Mouse (Mus musculus) retina, adult 2 months (tissue): ENCODE data around the gene Pinlyp.

ENCODE experiments used
- DNase-seq: peaks from one replicate; pipeline ENCODE4 v3.0.0-alpha.2; 2012; ENCODE audit warnings: low read depth, low spot score

Pinlyp gene

DNA sequence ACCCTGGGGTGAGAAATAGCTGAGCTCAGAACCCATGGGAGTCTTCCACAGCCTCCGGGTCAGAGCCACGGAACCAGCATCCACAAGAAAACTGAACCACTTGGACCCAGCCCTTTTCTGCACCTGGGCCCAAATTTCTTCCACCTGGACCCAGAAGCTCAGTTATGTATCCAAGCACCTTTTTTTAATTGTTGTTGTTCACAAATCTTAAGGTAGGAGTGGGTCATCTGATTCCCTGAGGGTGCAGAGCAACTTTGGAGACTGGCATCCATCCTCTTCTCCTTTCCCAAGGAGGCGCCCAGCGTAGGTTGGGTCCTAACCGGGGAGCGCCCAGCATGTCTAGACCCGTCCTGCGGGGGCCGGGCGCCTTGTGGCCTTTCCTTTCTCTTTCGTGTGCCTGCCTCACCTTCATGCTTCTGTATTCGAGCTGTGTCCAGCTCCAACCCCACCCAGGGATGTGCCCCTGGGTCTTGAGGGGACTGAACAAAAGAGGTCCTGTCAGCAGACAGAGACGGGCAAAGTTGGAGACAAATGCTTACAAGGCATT, at the start of gene Pinlyp, which contains the start of gene Xrcc1:
Gene Pinlyp, minus strand, starts transcription at position 51 of the 547 bp plus-strand sequence.
Gene Xrcc1, plus strand, starts transcription at position 222 of the 547 bp plus-strand sequence.
- no peak for DNase-seq

DNA sequence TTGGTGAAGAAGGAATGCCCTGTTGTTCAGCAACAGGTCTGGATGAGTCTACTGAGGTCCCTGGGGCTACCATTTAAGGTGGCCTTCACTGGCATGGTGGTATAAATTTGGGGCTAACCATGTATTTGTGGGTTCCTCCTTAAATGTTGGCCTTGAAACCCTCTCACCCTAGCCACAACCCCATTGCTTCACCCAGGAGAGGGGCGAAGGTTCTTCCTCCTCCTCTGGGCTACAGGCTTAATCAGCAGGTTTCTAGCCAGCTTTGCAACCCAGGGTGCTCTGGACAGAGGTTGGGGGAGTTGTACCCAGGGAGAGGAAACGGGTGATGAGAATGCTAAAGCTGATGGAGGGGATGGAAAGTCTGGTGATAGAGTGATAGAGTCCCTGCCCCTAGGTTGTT, 49.5 kb upstream of the Pinlyp start:
- no peak for DNase-seq

GRCm38 (mm10) chr7:24594309-24594803, 48.4 kb upstream of the Pinlyp start:
- no peak for DNase-seq

DNA sequence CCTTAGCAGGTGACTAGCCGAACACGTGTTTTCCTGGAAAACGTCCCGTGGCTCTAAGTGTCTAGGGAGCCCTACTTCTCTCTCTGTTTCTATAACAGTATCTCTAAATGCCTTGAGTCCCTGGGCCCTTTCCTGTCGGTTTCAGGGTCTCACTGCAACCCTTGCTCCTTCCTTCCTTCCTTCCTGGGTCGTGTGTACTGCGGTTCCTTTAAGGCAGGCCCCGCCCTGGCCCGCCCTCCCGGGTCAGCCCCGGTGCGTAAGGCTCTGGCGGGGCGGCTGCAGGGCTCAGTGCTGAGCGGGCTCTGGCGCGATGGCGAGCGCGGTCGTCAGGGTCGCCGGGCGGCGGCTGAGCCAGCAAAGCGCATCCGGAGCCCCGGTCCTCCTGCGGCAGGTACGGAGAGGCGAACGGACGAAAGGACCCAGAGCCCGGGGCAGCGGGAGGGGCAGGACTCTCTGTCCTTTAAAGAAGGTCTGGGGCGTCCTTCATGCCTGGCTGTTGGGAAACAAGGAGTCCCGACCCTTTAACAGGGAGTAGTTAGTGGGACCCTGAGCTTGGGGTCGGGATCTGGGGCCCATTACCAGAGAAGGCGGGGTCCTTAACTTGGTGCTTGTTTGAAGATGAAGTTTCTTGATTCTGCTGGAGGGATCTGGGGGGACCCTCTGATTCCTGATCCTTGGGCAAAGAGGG, 47.8 kb upstream of the Pinlyp start:
- DNase-seq: peak; percentile 49

GRCm38 (mm10) chr7:24592781-24593180, 46.9 kb upstream of the Pinlyp start:
- DNase-seq: no peak

DNA sequence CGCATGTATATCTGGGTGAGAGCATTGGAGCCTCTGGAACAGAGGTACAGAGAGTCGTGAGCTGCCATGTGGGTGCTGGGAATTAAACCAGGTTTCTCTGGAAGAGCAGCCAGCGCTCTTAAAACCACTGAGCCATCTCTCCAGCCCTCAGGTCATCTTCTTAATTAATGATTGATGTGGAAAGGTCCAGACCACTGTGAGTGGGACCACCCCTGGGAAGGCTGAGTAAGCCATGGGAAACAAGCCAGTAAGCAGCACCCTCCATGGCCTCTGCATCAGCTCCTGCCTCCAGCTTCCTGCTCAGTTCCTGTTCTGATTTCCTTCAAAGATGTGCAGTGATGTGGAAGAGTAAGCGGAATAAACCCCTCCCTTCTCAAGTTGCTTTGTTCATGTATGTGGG, 46.2 kb upstream of the Pinlyp start:
- no peak for DNase-seq

- no peak for DNase-seq
These were observed 45.8 kb upstream of the Pinlyp start for GRCm38 (mm10) chr7:24591735-24592134.

DNA sequence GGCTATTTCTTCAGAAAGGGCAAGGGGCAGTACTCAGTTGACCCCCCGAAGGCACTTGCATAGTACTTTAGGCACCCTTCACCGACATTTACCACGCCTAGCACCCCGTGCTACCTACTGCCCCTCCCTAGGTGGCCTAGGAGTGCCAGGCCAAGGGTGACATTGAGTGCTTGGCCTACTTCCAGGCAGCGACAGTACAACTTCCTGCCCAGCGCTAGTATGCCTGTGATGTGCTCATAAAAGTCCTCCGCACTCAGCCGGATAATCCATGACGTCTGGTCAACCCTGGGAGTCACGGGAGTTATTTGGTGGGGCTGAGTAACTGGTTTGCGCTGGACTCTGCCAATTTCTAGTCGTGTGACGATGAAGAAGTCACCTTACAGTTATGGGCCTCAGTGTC, 42.4 kb upstream of the Pinlyp start:
- no peak for DNase-seq

GRCm38 (mm10) chr7:24587330-24588105, 41.6 kb upstream of the Pinlyp start, which contains the start of the genes Ethe1 and Zfp575:
Gene Ethe1 (plus strand): TSS chr7:24587543.
Gene Zfp575 (minus strand): TSS chr7:24587641.
- no peak for DNase-seq

GRCm38 (mm10) chr7:24586828-24587227, 40.9 kb upstream of the Pinlyp start:
- DNase-seq: no peak

GRCm38 (mm10) chr7:24585995-24586394, 40.1 kb upstream of the Pinlyp start:
- DNase-seq: no peak

GRCm38 (mm10) chr7:24584876-24585275, 39.0 kb upstream of the Pinlyp start:
- DNase-seq: no peak

DNA sequence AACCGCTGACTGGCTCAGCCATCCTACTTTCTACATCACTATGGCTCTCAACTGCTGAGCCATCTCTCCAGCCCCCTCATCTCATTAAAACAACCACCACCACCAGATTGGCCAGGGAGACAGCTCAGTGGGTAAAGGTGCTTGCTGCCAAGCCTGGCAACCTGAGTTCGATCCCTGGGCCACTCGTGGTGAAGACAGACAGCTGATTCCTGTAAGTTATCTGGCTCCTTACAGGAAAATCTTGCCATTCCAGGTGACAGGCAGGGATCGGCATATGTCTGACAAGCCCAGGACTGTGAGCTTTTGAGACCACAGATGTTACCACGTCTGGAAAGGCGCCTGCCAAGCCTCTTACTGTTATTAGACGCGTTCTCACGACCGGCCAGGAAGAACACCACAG, 31.9 kb upstream of the Pinlyp start:
- DNase-seq: no peak

GRCm38 (mm10) chr7:24574224-24574796, 28.4 kb upstream of the Pinlyp start:
- no peak for DNase-seq

DNA sequence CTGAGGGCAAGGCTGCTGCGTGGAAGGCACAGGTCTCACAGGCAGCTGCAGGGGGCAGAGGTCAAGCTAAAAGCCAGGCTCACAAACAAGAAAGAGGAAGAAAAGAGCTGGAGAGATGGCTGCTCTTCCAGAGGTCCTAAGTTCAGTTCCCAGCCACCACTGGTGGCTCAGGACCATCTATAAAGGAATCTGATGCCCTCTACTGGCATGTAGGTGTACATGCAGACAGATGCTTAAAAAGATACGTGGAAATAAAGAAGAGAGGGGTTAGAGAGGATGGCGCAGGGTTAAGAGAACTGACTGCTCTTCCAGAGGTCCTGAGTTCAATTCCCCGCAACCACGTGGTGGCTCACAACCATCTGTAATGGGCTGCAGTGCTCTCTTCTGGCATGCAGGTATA, 26.5 kb upstream of the Pinlyp start:
- no peak for DNase-seq

DNA sequence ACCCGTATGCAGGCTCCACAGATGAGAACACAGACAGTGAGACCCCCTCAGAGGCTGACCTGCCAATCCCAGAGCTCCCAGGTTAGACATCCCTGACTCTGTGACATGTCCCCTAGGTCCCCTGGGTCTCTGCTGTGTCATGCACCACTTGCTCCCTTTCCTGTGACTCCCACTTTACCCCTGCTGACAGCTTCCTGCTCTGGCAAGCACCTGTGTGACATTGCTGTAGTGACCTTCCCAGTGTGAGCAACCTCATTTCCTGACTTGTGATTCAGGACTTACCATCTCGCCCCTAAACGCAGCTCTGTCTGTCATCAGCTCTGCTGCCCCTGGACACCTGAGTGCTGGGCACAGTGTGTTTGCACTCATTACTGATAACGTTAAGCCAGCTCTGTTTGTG, 25.2 kb upstream of the Pinlyp start:
- no peak for DNase-seq

DNA sequence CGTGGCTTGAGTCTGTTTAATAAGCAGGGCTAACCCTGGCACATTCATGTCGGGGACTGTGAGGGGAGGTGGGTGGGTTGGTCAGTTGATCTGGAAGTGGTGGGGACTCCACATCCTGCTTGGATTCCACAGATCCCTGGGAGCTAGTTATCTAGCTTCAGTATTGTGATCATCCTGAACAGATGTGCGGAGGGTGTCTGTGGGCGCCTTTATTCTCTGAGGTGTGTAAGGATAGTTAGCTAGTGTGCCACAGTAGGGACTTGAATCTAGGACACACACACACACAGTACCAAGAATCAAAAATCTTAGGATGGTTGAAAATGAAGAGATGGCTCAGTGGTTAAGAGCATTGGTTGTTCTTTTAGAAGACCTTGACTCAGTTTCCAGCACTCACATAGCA, 22.6 kb upstream of the Pinlyp start:
- no peak for DNase-seq

DNA sequence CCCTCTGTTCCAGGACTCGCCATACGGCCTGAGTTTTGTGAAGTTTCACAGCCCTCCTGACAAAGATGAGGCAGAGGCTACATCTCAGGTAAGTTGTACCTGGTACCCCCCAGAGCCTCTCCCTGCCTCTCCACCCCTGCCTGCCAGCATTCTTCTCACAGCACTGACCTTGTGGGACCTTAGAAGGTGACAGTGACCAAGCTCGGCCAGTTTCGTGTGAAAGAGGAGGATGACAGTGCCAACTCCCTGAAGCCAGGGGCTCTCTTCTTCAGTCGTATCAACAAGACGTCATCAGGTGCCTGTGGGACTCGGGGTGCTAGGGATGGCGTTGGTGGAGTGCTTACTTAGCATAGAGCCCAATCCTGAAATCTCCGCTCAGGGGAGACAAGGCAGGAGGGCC, 20.3 kb upstream of the Pinlyp start:
- no peak for DNase-seq

- DNase-seq: no peak
These were observed 19.7 kb upstream of the Pinlyp start for GRCm38 (mm10) chr7:24565627-24566026.

GRCm38 (mm10) chr7:24564607-24565265, 18.8 kb upstream of the Pinlyp start:
- DNase-seq: no peak

DNA sequence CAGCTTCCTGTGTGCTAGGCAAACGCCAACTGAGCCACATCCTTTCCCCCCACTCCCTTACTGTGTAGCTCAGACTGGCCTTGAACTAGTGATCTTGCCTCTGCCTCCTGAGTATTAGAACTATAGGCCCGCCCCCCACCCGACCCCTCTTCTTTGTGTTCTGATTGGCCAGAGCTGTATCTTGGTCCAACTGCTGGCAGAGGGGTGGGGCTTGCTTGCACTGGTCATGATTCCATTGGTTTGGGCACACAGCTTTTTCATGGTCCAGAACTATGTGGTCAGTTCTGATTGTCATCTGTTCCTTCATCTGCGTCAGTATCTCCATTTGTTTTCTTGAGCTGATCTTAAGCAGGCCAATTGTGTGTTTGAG, 17.9 kb upstream of the Pinlyp start:
- no peak for DNase-seq
